Mouse (Mus musculus) limb, embryonic 12.5 days (tissue): ENCODE data around the gene Creb5. TPM values are rescaled to one million over a fixed set of nuclear protein-coding genes. Genes with fewer than 3 reads are reported as not detected.

ENCODE experiments used
- ATAC-seq: fragments of 200-750 bp; cut with Nextera tagmentation; 2 replicates; pipeline ENCODE4 v1.8.0; 2017; ENCODE audit warnings: low read depth, moderate TSS enrichment; ENCODE audit not compliant: insufficient number of reproducible peaks, insufficient read depth, low FRiP score, low TSS enrichment
- H3K27ac ChIP-seq: fragments of 300-500 bp; sonication (generic); 2 replicates; pipeline ENCODE4 v1.5.1; 2016; ENCODE audit warnings: mild to moderate bottlenecking, moderate library complexity
- H3K27me3 ChIP-seq: fragments of 300-500 bp; sonication (generic); 2 replicates; pipeline ENCODE4 v1.6.1; 2016; ENCODE audit warnings: mild to moderate bottlenecking, moderate library complexity
- H3K36me3 ChIP-seq: fragments of 300-500 bp; sonication (generic); 2 replicates; pipeline ENCODE4 v1.6.1; 2016; ENCODE audit warnings: mild to moderate bottlenecking, moderate library complexity
- H3K4me1 ChIP-seq: fragments of 300-500 bp; sonication (generic); replicated peaks from 2 replicates; pipeline ENCODE4 v1.6.1; 2016
- H3K4me2 ChIP-seq: fragments of 300-500 bp; sonication (generic); 2 replicates; pipeline ENCODE4 v1.6.1; 2016; ENCODE audit warnings: mild to moderate bottlenecking, moderate library complexity
- H3K4me3 ChIP-seq: fragments of 300-500 bp; sonication (generic); replicated peaks from 2 replicates; pipeline ENCODE4 v1.5.1; 2016; ENCODE audit warnings: mild to moderate bottlenecking
- H3K9ac ChIP-seq: fragments of 300-500 bp; sonication (generic); replicated peaks from 2 replicates; pipeline ENCODE4 v1.6.1; 2016; ENCODE audit warnings: mild to moderate bottlenecking, moderate library complexity
- H3K9me3 ChIP-seq: fragments of 300-500 bp; sonication (generic); 2 replicates; pipeline ENCODE4 v1.6.1; 2016; ENCODE audit warnings: mild to moderate bottlenecking, moderate library complexity
- whole genome bisulfite sequencing: fragments of 180-500 bp; shearing (Covaris S2); methylation state at CpG from one replicate; pipeline ENCODE4 v1.1.7; 2016; 5-methylcytosine and 5-hydroxymethylcytosine counted together
- polyA plus RNA-seq: library from polyadenylated mRNA; unstranded; fragments of >200 nt; fragmentation: Nextera tagmentation; extraction: Ambion mirVana; gene quantifications from 2 replicates; pipeline ENCODE4 v1.2.1, GENCODE M21; 2016

Creb5 gene
- polyA plus RNA-seq, 1 experiment from 2014 or later = 84.2 TPM

DNA sequence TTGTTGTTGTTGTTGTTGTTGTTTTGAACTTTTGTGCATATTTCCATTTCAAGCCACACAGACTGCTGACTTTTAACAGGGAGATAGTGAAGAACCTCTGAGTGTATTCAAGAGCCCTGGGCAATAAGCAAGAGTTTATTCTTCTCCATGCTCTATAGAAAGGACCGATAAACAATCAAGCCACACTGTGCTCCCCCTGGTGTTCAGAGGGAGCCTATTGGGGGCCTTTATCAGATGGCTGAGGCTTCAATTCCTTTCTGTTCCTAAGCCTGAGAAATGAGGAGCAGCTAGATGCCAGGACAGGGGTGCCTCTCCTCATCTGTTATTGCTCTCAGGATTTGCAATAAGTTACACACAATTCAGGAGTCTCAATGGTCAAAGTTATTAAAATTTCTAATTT is 227.8 kb downstream of the Creb5 start:
- Histone ChIP-seq H3K27ac (no peak overlapping the region), H3K4me3 (no peak overlapping the region), H3K27me3 (no peaks in the 10 kb centered on the region), H3K4me2 (no peak overlapping the region), H3K9ac (no peak overlapping the region), H3K36me3 (no peaks in the 10 kb centered on the region), H3K4me1 (0 out of 2 replicates have a peak, but pooled peaks cover 6% of the 10 kb centered on the region), H3K9me3 (no peaks in the 10 kb centered on the region)
- WGBS = 46% methylated on average over 1 of the region's 1 CpGs
- ATAC-seq = no peak

DNA sequence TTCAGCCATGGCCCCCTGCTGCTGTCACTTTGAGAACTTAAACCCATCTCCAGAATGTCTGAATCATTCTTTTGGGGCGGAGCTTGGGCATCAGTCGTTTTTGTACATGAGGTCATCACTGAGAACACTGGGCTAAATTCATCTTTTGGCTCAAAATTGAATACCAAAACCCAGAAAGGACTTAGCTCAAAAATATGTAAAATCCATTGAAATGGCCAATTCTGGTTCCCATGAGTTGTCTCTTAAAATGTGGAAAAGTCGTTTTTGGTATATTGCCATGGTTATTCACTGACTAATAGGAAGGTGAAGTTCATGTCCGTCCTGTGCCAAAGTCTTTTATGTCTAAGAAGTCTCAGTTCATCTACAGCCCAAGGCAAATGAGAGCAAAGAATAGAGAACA is 228.5 kb downstream of the Creb5 start:
- WGBS = 85% methylated on average over 4 of the region's 4 CpGs
- Histone ChIP-seq H3K4me3 (no peak overlapping the region), H3K27me3 (no peaks in the 10 kb centered on the region), H3K9me3 (no peaks in the 10 kb centered on the region), H3K9ac (no peak overlapping the region), H3K27ac (no peak overlapping the region), H3K4me1 (0 out of 2 replicates have a peak, but pooled peaks cover 6% of the 10 kb centered on the region), H3K4me2 (no peak overlapping the region), H3K36me3 (no peaks in the 10 kb centered on the region)
- ATAC-seq = no peak

DNA sequence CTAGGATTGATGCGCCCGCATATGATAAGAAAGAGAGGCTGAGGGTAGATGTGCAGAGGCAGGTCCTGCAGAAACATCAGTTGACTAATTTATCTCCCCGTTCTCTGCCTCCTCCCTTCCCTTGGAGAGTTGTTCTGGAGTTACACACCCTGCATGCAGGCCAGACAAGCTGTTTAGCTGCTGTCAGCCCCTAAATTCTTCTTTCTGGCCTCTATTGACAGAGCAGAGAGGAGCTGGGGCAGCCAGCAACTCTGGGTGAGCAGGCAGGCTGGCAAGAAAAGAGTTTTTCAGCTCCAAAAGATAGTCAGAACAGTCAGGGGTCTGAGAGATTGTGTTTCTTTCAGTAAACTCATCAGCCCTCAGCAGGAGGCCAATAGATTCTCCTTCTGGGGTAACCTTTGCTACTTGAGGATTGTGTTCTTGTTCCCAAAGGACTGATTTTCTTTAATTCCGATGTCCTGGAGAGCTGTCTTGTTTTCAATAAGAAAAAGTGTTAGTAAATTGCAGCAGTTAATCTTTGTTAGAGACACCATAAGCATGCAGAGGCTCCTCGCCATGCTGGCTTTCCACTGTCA is 230.4 kb downstream of the Creb5 start:
- no peaks in the 10 kb centered on the region for H3K36me3 ChIP-seq
- no peak for ATAC-seq
- H3K4me3 ChIP-seq = no peak overlapping the region
- H3K9me3 ChIP-seq = no peaks in the 10 kb centered on the region
- no peaks in the 10 kb centered on the region for H3K27me3 ChIP-seq
- no peak overlapping the region for H3K9ac ChIP-seq
- no peak overlapping the region for H3K27ac ChIP-seq
- 0 out of 2 replicates have a peak, but pooled peaks cover 6% of the 10 kb centered on the region for H3K4me1 ChIP-seq
- WGBS = 73% methylated on average over 5 of the region's 5 CpGs
- no peak overlapping the region for H3K4me2 ChIP-seq

DNA sequence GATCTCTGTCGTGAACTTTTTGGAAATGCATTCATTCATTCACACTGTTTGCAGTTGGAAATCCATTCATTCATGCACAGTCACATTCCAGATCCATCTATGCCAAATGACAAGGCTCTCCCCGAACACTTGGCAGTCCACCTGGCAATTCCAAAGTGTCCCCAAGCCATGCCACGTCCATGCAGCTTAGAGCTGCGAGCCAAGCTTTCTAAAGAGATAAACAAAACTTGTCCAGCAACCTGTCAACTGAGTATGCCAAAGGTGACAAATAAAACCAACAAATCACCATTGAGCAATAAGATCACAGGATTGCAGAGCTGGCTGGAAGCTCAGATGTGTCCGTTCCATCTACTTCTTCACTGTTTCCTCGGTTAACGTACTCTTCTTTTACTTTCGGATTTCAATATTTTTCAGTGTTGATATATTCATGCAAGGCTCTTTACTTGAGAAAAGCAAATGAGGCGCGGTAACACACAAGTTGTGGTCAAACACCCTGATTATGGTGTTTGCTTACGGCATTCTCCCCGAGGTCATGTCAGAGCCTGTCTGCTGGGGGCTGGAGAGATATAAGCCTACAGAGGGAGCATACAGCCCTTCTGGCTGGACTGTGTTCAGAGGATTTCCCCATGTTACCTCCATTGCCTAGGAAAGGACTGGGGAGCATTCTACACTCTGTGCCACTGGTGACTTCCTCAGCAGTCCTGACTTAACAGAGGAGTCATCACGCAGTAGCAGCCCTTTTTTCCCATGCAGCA is 236.8 kb downstream of the Creb5 start:
- Histone ChIP-seq H3K36me3 (no peaks in the 10 kb centered on the region), H3K4me2 (no peak overlapping the region), H3K9me3 (peaks cover 3% of the 10 kb centered on the region; the same call in 1 of the 2 replicates), H3K9ac (no peak overlapping the region), H3K27me3 (no peaks in the 10 kb centered on the region), H3K4me3 (no peak overlapping the region), H3K4me1 (peaks cover 12% of the 10 kb centered on the region), H3K27ac (no peak overlapping the region)
- WGBS = 87% methylated on average over 13 of the region's 13 CpGs
- ATAC-seq = no peak

- peaks cover 3% of the 10 kb centered on the region; the same call in 1 of the 2 replicates for H3K9me3 ChIP-seq
- ATAC-seq = no peak
- H3K9ac ChIP-seq = no peak overlapping the region
- H3K27me3 ChIP-seq = no peaks in the 10 kb centered on the region
- H3K36me3 ChIP-seq = no peaks in the 10 kb centered on the region
- 84% methylated on average over 1 of the region's 1 CpGs for WGBS
- H3K4me1 ChIP-seq = peaks cover 30% of the 10 kb centered on the region
- H3K27ac ChIP-seq = no peak overlapping the region
- H3K4me3 ChIP-seq = no peak overlapping the region
- H3K4me2 ChIP-seq = no peak overlapping the region
Observed at GRCm38 (mm10) chr6:53526460-53526859, 239.4 kb downstream of the Creb5 start.

- ATAC-seq = peak; percentile 59; the same call in 1 of the 2 replicates
- 57% methylated on average over 8 of the region's 8 CpGs for WGBS
- peak overlapping the region; percentile 4; the same call in 1 of the 2 replicates for H3K4me2 ChIP-seq
Observed at GRCm38 (mm10) chr6:53530742-53531141, 243.7 kb downstream of the Creb5 start.

GRCm38 (mm10) chr6:53531461-53531860 is 244.4 kb downstream of the Creb5 start:
- 83% methylated on average over 4 of the region's 4 CpGs for WGBS

More at GRCm38 (mm10) chr6:53530742-53531141, 243.7 kb downstream of the Creb5 start:
- Histone ChIP-seq H3K36me3 (no peaks in the 10 kb centered on the region; the same call in 1 of the 2 replicates), H3K27me3 (no peaks in the 10 kb centered on the region), H3K9ac (no peak overlapping the region), H3K4me1 (peaks cover 30% of the 10 kb centered on the region), H3K4me3 (no peak overlapping the region), H3K9me3 (peaks cover 3% of the 10 kb centered on the region; the same call in 1 of the 2 replicates), H3K27ac (peak overlapping the region; percentile 90)

GRCm38 (mm10) chr6:53537530-53537929 is 250.5 kb downstream of the Creb5 start:
- 95% methylated on average over 4 of the region's 4 CpGs for WGBS
- no peak for ATAC-seq
- no peak overlapping the region for H3K4me2 ChIP-seq

More at GRCm38 (mm10) chr6:53531461-53531860, 244.4 kb downstream of the Creb5 start:
- H3K4me3 ChIP-seq = no peak overlapping the region
- H3K9me3 ChIP-seq = peaks cover 1% of the 10 kb centered on the region; the same call in 1 of the 2 replicates
- H3K9ac ChIP-seq = no peak overlapping the region
- H3K36me3 ChIP-seq = no peaks in the 10 kb centered on the region; the same call in 1 of the 2 replicates
- peaks cover 30% of the 10 kb centered on the region for H3K4me1 ChIP-seq
- no peaks in the 10 kb centered on the region for H3K27me3 ChIP-seq
- peak overlapping the region; percentile 90 for H3K27ac ChIP-seq
- ATAC-seq = no peak
- H3K4me2 ChIP-seq = no peak overlapping the region

DNA sequence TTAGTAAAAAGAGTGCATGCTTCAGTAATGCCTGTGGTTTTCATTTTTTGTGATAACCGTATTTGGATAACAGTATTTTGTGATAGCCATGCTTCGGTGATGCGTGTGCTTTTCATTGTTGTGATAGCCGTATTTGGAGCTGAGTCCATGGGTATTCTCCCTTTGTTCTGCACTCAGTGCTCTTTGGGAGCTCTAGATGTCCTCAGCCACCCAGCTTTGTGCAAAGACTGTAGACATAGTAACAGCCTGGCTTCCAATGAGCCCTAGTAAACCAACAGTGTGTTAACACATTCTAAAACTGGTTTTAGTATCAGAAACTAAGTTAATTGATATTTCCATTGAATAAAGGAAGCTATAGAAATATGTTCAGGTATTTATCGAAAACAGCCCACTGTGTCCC is 254.7 kb downstream of the Creb5 start:
- 93% methylated on average over 5 of the region's 5 CpGs for WGBS

More at GRCm38 (mm10) chr6:53537530-53537929, 250.5 kb downstream of the Creb5 start:
- H3K4me3 ChIP-seq = no peak overlapping the region
- H3K9ac ChIP-seq = no peak overlapping the region
- H3K36me3 ChIP-seq = no peaks in the 10 kb centered on the region; the same call in 1 of the 2 replicates
- no peaks in the 10 kb centered on the region for H3K27me3 ChIP-seq
- H3K27ac ChIP-seq = no peak overlapping the region
- no peaks in the 10 kb centered on the region for H3K9me3 ChIP-seq
- no peaks in the 10 kb centered on the region; the same call in 1 of the 2 replicates for H3K4me1 ChIP-seq

GRCm38 (mm10) chr6:53545483-53545900 is 258.4 kb downstream of the Creb5 start:
- H3K4me1 ChIP-seq = peaks cover 44% of the 10 kb centered on the region
- H3K9ac ChIP-seq = no peak overlapping the region
- H3K9me3 ChIP-seq = no peaks in the 10 kb centered on the region
- H3K36me3 ChIP-seq = no peaks in the 10 kb centered on the region
- ATAC-seq = peak; percentile 83
- H3K27ac ChIP-seq = peak overlapping the region; percentile 91
- no peak overlapping the region for H3K4me2 ChIP-seq
- 16% methylated on average over 2 of the region's 2 CpGs for WGBS
- H3K27me3 ChIP-seq = no peaks in the 10 kb centered on the region
- no peak overlapping the region for H3K4me3 ChIP-seq

More for the DNA sequence above, 254.7 kb downstream of the Creb5 start:
- Histone ChIP-seq H3K9me3 (no peaks in the 10 kb centered on the region), H3K4me3 (no peak overlapping the region), H3K4me2 (no peak overlapping the region), H3K4me1 (peaks cover 16% of the 10 kb centered on the region), H3K27ac (no peak overlapping the region), H3K36me3 (no peaks in the 10 kb centered on the region), H3K9ac (no peak overlapping the region), H3K27me3 (no peaks in the 10 kb centered on the region)
- no peak for ATAC-seq

GRCm38 (mm10) chr6:53545989-53546388 is 258.9 kb downstream of the Creb5 start:
- Histone ChIP-seq H3K4me1 (peaks cover 49% of the 10 kb centered on the region), H3K27me3 (no peaks in the 10 kb centered on the region), H3K4me2 (peak overlapping the region; percentile 17; the same call in 1 of the 2 replicates), H3K9ac (no peak overlapping the region), H3K27ac (peak overlapping the region; percentile 91), H3K36me3 (no peaks in the 10 kb centered on the region), H3K4me3 (no peak overlapping the region), H3K9me3 (no peaks in the 10 kb centered on the region)
- WGBS = 30% methylated on average over 5 of the region's 5 CpGs
- no peak for ATAC-seq
